Mouse (Mus musculus): ENCODE data around the gene Amigo3.
"Not testable (repeated sequence)": the region's sequence is repeated elsewhere in the genome, so short reads cannot be mapped to it uniquely, and the experiment has no call there.

Gene Amigo3

DNA sequence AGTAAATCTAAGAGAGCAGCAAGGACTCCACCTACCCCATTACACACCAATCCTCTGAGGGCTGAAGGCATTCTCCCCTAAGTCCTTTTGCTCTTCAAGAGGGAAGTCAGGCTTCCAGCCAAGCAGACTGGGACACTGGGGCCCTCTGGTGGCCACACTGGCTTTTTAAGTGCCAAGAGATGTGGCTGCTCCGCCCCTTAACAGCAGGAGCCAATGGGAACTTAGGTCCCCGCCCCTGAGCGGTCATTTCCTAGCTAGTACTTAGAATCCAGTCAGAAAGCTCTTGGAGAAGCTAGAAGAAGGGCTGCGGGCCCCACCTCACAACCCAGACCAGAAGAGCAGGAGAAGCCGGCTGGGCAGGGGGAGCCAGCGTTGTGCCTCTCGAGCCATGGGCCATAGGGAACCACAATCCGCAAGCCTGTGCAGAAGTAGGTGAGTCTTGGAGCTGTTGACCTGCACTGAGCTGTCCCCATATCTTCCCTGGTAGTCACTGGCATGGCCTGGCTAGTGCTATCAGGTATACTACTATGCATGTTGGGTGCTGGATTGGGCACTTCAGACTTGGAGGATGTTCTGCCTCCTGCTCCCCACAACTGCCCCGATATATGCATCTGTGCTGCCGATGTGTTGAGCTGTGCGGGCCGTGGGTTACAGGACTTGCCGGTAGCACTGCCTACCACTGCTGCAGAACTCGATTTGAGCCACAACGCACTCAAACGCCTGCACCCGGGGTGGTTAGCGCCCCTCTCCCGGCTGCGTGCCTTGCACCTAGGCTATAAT lies at the start of gene Amigo3:
Gene Amigo3 (plus strand): TSS at position 275 of the 780 bp plus-strand sequence.
- DNase-seq: peak; percentile 93

- no peak for DNase-seq
Measured at GRCm38 (mm10) chr9:108003531-108003890, 49.4 kb upstream of the Amigo3 start.

DNA sequence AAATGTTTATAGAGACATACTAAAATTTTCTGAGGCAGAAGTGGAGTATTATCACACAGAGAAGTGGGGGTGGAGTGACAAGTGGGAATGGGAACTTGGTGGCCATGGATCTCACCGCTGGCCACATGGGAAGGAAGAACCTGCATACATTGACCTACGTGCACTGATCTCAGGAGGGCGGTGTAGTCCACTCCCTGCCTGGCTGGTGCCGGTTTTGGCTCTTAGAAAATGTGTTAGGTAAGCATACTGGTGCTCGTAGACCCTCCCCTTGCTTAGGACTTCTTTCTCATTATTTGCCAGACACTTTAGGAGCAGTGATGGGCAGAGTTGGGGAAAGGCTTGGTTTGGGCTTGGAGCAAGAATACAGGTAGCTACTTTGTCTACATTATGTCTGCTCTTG lies 44.9 kb upstream of the Amigo3 start:
- DNase-seq: no peak

DNA sequence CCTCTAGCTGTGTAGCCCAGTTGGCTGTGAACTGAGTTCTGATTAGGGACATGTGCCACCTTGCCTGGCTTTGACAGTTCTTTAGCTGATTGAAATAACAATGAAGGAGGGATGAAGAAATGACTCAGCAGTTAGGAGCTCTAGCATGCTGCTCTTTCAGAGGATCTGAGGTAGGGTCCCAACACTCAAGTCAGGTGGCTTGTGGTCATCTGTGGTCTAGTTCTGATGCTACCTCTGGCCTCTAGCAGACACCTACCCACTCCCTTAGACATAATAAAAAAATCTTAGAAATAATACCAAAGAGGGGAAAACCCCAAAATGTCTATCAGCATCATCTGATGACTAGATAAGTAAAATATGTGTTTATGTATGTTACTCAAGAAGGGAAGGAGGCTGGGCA lies 42.6 kb upstream of the Amigo3 start:
- DNase-seq: no peak

DNA sequence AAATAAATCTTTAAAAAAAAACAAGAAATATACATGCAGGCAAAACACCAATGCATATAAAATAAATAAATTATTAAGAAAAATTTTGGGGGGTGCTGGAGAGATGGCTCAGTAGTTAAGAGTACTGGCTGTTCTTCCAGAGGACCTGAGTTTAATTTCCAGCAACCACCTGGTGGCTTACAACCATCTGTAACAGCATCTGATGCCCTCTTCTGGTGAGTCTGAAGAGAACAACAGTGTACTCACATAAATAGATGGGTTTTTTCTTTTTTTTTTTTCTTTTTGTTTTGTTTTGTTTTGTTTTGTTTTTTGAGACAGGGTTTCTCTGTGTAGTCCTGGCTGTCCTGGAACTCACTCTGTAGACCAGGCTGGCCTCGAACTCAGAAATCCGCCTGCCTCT lies 39.4 kb upstream of the Amigo3 start:
- DNase-seq: not testable (repeated sequence)

- no peak for DNase-seq
Measured at GRCm38 (mm10) chr9:108017127-108017526, 35.8 kb upstream of the Amigo3 start.

- no peak for DNase-seq
Measured at GRCm38 (mm10) chr9:108020741-108021140, 32.2 kb upstream of the Amigo3 start.

DNA sequence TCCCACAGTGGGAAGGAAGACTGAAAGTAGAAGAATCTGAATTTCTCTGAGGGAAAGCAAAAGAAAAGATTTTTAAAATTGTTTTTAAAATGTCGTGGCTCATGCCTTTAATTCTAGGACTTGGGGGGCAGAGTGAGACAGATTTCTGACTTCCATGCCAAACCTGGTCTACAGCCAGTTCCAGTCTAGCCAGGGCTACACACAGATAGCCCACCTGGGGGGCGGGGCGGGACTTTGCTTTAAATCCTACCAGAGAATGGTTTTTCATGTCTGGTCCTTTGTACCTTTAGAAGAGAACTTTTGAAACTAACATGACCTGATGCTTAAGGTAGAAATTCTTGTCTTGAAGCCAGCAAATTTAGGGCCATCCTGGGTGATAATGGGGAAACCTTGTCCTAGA lies 29.7 kb upstream of the Amigo3 start:
- no peak for DNase-seq

- no peak for DNase-seq
Measured at GRCm38 (mm10) chr9:108026584-108026983, 26.4 kb upstream of the Amigo3 start.

DNA sequence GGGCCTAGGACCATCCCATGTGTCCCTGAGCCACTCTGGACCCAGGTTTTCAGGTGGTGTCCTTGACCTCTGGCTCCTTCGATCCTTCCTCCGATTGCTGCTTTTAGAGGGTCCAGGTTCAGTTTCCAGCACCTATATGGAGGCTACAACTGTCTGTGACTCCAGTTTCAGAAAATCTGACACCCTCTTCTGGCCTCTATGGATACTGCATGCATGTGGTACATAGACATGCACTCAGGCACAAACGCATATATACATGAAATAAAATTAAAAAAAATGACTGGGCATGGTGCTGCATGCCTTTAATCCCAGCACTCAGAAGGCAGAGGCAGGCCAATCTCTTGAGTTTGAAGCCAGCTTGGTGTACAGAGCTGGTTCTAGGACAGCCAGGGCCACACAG lies 25.1 kb upstream of the Amigo3 start:
- DNase-seq: no peak

DNA sequence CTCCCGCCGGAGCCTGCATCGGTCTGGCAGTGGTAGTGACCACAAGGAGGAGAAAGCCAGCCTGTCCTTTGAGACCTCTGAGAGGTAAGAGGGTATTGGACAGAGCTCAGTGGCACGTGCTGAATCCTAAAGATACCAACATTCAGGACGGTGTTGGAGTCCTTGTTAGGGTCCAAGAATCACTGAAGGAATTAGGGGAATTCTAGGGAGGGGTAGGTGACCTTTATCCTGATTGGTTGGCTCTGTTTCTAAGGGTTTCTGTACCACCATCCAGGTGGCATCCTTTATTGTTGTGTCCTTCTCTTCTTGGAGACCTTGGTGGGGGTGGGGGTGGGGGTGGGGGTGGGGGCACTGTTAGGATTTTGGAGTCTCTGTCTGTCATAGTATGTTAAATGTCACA lies 20.8 kb upstream of the Amigo3 start:
- no peak for DNase-seq

GRCm38 (mm10) chr9:108035331-108036156 lies 17.4 kb upstream of the Amigo3 start:
- no peak for DNase-seq

GRCm38 (mm10) chr9:108044751-108045492 lies 8.0 kb upstream of the Amigo3 start:
- no peak for DNase-seq

GRCm38 (mm10) chr9:108046582-108046981 lies 6.4 kb upstream of the Amigo3 start:
- DNase-seq: no peak

DNA sequence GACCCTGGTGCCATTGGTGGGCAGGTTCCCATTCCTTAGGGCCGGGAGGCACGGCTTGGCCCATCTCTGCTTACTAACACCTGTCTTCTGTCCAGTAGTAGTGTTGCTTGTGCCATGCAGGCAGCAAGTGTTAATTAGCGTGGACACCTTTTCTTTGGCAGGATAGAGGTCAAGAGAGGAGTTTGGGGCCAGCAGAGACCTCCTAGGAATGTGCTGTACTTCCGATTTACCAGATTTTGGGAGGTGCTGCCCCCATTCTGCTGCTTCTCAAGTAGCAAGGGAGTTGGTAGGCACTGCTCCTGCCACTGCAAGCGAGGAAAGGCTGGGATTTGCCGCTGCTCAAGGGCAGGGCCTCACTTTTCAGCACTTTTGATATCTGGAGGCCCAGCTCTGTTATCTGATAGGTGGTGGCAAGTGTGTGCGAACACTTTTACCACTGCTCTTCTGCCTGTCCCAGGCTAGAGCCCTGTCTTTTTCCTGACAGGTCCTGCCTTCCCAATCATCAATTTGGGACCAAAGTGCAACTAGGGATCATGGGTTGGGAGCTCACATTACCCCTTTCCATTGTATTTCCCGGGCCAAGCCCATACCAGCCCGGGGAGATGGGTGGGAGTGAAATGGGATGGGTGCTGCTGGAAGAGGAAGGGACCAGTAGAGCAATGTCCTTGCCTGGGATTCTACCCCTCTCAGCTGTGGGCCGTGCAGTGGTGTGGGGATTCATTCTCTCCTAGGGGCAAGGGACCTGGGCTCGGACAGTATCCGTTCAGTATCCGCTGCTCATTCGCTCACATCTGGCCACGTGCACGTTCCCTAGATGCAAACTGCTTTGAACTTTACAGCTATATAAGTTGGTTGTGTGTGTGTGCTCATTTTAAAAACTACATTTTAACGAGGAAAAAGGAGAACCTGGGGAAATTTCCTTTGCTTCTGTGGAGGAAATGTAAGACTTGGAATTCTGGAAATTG lies 5.1 kb upstream of the Amigo3 start:
- peak; percentile 15 for DNase-seq

- DNase-seq: peak; percentile 37
Measured at GRCm38 (mm10) chr9:108048566-108048955, 4.4 kb upstream of the Amigo3 start.

GRCm38 (mm10) chr9:108049016-108049455 lies 3.9 kb upstream of the Amigo3 start, which contains the start of gene Gmppb:
TSS of gene Gmppb (plus strand) at chr9:108049242.
- peak; percentile 92 for DNase-seq

- peak; percentile 34 for DNase-seq
Measured at GRCm38 (mm10) chr9:108049561-108050251, 3.3 kb upstream of the Amigo3 start.

DNA sequence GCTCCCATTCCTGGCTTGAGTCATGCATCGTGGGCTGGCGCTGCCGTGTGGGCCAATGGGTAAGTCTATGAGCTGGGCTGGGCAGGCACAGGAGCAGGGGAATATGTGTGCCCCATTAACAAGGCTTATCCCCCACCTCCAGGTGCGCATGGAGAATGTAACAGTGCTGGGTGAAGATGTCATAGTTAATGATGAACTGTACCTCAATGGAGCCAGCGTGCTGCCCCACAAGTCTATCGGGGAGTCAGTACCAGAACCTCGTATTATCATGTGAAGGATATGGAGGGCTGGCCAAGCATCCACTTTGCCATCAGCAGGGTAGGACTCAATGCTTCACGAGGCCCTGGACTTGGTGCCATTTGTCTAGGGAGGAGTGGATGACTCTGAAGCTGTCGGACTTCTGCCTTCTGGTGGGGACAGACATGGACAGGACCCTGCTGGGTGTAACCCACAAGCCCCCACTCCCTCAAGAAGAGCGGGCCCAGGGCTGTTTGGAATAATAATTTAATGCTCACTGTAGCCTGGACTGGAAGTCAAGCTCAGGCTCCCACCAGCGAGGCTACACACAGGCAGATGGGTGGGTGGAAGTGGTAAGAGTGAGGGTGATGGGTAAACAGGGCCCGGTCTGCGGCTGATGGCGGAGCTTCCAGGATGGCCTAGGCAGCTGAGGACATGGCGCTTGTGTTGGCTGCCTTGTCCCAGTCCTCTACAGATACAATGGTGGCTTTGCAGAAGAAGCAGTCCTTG lies 1.6 kb upstream of the Amigo3 start:
- peak; percentile 20 for DNase-seq

- peak; percentile 23 for DNase-seq
Measured at GRCm38 (mm10) chr9:108051931-108052220, 1.1 kb upstream of the Amigo3 start.

DNA sequence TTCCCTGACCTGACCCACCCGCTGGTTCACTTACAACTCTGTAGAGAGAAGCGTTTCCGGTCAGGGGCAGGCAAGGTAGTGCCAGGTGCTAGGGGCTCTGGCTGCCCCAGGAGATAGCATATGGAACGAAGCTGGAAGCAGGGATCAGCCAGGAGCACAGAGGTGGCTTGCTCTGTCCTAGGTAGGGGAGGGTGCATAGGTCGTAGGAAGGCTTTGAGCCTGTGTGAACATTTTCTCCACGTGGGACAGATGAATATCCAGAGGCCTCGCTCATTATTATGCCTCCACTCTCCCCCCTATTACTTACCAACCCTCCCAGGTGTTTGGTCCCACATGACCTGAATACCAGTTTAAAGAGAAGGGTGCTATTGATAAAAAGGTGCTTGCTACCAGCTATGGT lies 548 bp upstream of the Amigo3 start:
- no peak for DNase-seq

Measured in cerebellum, adult 11 months (tissue).